Mouse (Mus musculus) left cerebral cortex, postnatal 25 days (tissue): ENCODE data around the gene Alox12e. TPM values are rescaled to one million over a fixed set of nuclear protein-coding genes. Genes with fewer than 3 reads are reported as not detected.

Source experiments
- DNase-seq, 2 experiments: peaks; one replicate each; pipeline ENCODE4 v3.0.0; 2022; ENCODE audit warnings: low spot score in 2 of 2, mixed read lengths in 1 of 2
- intact Hi-C: fragments of 180-260 bp; cut with DNase I; formaldehyde crosslinking; loops from one replicate; pipeline ENCODE4 v1.15.1; 2025
- total RNA-seq, 2 experiments: library from RNA; stranded (reverse); gene quantifications; 2 replicates each; pipeline ENCODE4 v1.2.3; 2021

Alox12e gene
- total RNA-seq, 2 experiments from 2014 or later, result 0.34 to 0.60 TPM

- DNase-seq, result no peak
- intact Hi-C loops, result no loop called here
Measured at GRCm38 (mm10) chr11:70291235-70291634, 31.2 kb downstream of the Alox12e start.

- peak; percentile 30 to 31 for DNase-seq
- intact Hi-C loops, result no loop called here
Measured at GRCm38 (mm10) chr11:70289236-70289635, 33.2 kb downstream of the Alox12e start.

DNA sequence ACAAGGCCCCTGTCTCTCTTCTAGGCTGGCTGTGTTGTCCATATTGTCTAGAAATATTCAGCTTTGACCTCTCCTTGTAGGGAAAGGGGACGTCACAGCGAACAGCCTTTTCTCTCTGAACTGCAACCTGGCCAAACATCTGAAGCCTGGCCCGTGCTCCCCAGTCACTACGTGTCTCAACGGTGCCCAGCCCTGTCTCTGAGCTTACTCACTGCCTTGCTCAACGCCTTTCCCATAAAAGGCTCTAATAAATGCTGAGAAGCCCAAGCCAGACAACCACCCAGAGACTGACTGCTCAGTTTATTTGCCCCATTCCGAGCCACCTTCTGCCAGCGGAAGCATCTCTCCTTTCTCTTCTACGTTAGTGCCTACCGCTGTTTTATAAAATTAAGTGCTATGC lies 34.3 kb downstream of the Alox12e start:
- intact Hi-C loops, result no loop called here
- no peak for DNase-seq

DNA sequence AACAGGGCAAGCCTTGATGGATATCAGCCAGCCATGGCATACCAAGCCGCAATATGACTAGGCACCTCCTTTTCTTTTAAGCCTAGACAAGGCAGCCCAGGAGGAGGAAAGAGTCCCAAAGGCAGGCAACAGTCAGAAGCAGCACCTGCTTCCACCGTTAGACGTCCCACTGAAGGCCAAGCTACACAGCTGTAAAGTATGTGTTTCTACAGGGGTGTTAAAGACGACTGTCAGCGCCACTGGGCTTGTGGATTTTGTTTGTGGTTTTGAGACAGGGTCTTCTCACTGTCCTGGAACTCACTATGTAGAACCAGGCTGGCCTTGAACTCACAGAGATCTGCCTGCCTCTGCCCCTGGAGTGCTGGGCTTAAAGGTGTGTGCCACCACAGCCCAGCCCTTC lies 36.7 kb downstream of the Alox12e start:
- intact Hi-C loops, result no loop called here
- no peak for DNase-seq

DNA sequence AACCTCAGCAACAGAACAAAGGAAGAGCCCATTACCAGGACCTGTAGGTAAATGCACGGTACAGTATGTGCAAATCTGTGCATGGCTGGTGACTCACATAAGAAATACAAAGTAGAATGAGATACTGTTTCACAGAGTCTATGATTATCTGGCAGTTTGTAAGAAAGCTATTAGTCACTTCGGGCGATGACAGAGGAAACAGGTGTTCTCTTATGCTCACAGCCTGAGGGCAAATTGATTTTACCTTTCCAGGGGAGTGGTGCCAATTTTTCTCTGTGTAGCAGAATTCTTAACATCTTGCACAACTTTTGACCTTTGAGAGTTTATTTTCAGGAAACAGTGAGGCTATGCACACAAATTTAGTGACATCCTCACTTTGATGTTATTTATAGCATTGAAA lies 37.7 kb downstream of the Alox12e start:
- intact Hi-C loops, result no loop called here
- DNase-seq, result no peak

DNA sequence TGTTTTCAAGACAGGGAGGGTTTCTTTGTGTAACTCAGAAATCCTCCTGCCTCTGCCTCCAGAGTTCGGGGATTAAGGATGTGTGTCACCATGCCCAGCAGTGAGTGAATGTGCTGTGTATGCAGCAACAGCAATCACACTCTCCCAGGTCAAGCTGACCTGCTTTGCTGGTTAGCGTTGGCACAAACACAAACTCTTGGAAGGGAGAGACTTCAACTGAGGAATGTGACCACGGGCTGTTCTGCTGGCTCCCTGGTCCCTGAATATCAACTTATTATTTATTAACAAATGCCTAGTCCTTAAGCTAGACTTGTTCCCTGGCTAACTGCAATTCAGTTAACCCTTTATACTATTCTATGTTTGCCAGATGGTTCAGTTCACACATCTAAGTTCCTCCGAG lies 38.8 kb downstream of the Alox12e start:
- intact Hi-C loops, result no loop called here

GRCm38 (mm10) chr11:70280441-70280840 lies 42.0 kb downstream of the Alox12e start:
- intact Hi-C loops, result no loop called here
- DNase-seq, result peak in 1 of 2 experiments; percentile 19

More for the DNA sequence above, 38.8 kb downstream of the Alox12e start:
- DNase-seq, result no peak

DNA sequence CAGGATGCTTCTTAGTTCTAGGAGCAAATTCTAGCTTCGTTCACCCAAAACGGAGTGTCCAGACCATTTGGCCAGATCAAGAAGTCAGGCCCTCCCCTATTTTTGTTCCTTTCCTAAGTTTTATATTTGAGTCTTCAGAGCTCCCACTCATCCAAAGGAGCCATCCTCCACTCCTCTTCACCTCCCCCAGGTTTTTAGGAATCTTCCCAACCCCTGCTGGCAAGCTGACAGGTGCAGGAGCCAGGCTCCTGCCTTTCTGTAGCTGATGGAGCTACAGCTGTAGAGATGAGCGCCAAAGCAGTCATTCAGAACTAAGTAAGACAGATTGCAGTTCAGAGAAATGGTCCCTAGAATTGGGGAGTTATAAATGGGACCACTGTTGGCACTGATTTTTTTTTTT lies 43.5 kb downstream of the Alox12e start:
- intact Hi-C loops, result no loop called here

DNA sequence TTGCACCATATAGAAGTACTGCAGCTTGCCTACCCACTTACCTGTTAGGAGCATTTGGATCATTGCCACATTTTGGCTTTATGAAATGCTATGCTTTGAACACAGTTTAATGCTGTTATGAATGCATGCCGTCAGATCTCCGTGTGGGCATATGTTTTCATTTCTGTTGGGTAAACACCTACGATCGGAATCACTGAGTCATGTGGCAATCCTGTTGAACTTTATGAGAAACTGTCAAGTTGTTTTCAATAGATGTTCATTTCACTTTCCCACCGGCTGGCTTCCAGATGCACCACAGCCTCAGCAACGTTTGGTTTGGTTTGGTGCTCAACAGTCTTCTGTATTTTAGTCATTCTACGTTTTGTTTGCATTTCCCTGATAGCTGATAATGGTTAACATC lies 50.8 kb downstream of the Alox12e start:
- DNase-seq, result no peak
- intact Hi-C loops, result no loop called here

More for the DNA sequence above, 43.5 kb downstream of the Alox12e start:
- peak in 1 of 2 experiments; percentile 10 for DNase-seq

GRCm38 (mm10) chr11:70266405-70266804 lies 56.0 kb downstream of the Alox12e start:
- intact Hi-C loops, result no loop called here
- DNase-seq, result no peak

GRCm38 (mm10) chr11:70265819-70266218 lies 56.6 kb downstream of the Alox12e start:
- no peak for DNase-seq
- intact Hi-C loops, result no loop called here

Other genes with a start within 250 kb of the Alox12e start
- gene Asgr2, start 230.0 kb downstream of the Alox12e start, total RNA-seq, result not detected
- under 1 TPM; 0.44 to 0.50 TPM for gene Mgl2, start 192.3 kb downstream of the Alox12e start, total RNA-seq
- gene Clec10a, start 166.4 kb downstream of the Alox12e start, total RNA-seq, result 1 to 10 TPM; 2.3 to 2.4 TPM
- gene Slc16a11, start 109.9 kb downstream of the Alox12e start, total RNA-seq, result 10 to 100 TPM; 23.9 to 27.1 TPM
- gene Slc16a13, start 101.6 kb downstream of the Alox12e start, total RNA-seq, result 1 to 10 TPM; 7.0 to 8.3 TPM
- 1 to 10 TPM; 1.7 to 2.2 TPM for gene Bcl6b, start 92.8 kb downstream of the Alox12e start, total RNA-seq
- gene 0610010K14Rik, start 84.7 kb downstream of the Alox12e start, total RNA-seq, result 10 to 100 TPM; 45.9 to 47.1 TPM
- gene Gm21988, start 82.8 kb downstream of the Alox12e start, total RNA-seq, result 1 to 10 TPM; 5.2 to 6.0 TPM
- 100 to 1,000 TPM; 261 to 273 TPM for gene Rnasek, start 82.8 kb downstream of the Alox12e start, total RNA-seq
- under 1 TPM in 1 of 2 experiments, not detected in 1; 0.23 TPM for gene Alox12, start 67.3 kb downstream of the Alox12e start, total RNA-seq
- not detected for gene Alox15, start 29.4 kb upstream of the Alox12e start, total RNA-seq
- gene Pelp1, start 87.4 kb upstream of the Alox12e start, total RNA-seq, result 10 to 100 TPM; 34.9 to 42.0 TPM
- 10 to 100 TPM; 64.6 to 66.7 TPM for gene Arrb2, start 110.0 kb upstream of the Alox12e start, total RNA-seq
- 10 to 100 TPM; 12.9 to 15.7 TPM for gene Med11, start 129.3 kb upstream of the Alox12e start, total RNA-seq
- gene Zmynd15, start 136.8 kb upstream of the Alox12e start, total RNA-seq, result under 1 TPM; 0.41 to 0.94 TPM
- 1 to 10 TPM in 1 of 2 experiments, under 1 TPM in 1; 0.94 to 1.2 TPM for gene Cxcl16, start 137.4 kb upstream of the Alox12e start, total RNA-seq
- gene Tm4sf5, start 182.6 kb upstream of the Alox12e start, total RNA-seq, result not detected
- not detected for gene Vmo1, start 192.0 kb upstream of the Alox12e start, total RNA-seq
- gene Gltpd2, start 196.6 kb upstream of the Alox12e start, total RNA-seq, result not detected
- gene Psmb6, start 202.7 kb upstream of the Alox12e start, total RNA-seq, result 100 to 1,000 TPM; 172 to 186 TPM
- gene Gm40193, start 210.3 kb upstream of the Alox12e start, total RNA-seq, result not detected
- gene Pld2, start 217.4 kb upstream of the Alox12e start, total RNA-seq, result 10 to 100 TPM; 13.0 to 15.2 TPM
- 100 to 1,000 TPM; 412 to 432 TPM for gene Mink1, start 240.3 kb upstream of the Alox12e start, total RNA-seq